Mouse (Mus musculus) cerebellum, postnatal 4 days (tissue): ENCODE data around the gene Tbc1d9b.
A peak's percentile ranks its signal among the peaks of the same experiment; 100 is the strongest.

Experiments
- DNase-seq, 2 experiments: peaks; one replicate each; pipeline ENCODE4 v3.0.0; 2022; ENCODE audit warnings: low spot score in 2 of 2, mixed read lengths in 1 of 2

Tbc1d9b gene

DNA sequence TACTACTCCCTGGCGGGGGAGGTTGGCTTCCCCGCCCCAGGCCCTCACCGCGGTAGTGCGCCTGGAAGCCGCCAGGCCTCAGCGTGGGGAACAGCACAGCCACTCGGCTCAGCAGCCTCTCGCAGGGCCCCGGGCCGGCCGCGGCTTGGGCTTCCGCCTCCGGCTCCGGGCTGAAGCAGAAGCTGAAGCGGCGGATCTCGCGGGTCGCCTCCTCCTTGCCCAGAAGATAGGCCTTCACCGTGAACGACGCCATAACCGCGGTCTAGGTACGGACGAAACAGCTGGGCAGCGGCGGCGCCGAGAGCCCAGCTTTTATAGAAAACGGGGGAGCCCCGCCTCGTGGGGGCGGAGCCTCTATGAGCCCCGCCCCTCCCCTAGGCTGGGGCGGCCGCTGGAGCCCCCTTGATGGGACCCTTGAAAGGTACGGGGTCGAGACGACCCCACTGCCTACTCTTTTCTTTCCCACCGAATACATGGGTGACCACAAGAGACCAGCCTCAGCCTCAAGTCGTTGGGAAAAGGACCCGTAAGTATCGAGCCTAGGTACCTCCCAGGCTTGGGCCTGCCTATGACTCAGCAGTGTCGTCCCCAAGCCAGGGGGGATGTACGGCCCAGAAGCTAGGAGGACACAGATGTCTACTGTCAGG, 79.4 kb downstream of the Tbc1d9b start, which contains the start of the genes Sqstm1 and Mgat4b:
Gene Sqstm1 (minus strand): TSS at position 323 of the 647 bp plus-strand sequence.
Gene Mgat4b (plus strand): TSS at position 386 of the 647 bp plus-strand sequence.
- peak; percentile 68 to 78 for DNase-seq

DNA sequence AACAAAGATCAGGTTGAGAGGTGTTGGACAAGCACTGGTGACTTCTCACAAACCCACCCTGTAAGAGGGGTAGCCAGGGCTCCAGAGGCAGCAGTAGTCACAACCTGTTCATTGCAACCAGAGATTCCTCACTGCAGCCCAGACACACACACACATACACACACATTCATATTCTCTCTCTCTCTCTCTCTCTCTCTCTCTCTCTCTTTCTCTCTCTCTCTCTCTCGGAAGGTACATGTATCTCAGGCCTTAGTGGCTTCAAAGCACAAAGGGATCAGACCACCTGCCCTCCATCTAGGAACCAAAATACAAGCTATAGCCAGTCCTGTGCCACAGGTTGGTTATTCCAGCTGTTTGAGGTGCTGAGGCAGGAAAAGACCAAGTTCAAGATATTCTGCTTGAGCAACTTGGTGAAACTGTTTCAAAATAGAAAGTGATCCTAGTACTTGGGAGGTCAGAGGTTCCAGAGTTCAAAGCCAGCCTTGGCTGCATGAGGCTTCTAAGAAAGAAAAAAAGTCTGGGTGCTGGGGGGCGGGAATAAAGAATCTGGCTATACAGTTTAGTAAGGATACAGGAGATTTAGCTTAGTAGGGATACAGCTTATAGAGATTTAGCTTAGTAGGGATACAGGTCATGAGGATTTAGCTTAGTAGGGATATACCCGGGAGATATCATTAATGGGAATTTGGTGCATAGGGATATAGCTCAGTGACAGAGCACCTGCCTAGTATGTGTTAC, 80.3 kb downstream of the Tbc1d9b start:
- no peak for DNase-seq

DNA sequence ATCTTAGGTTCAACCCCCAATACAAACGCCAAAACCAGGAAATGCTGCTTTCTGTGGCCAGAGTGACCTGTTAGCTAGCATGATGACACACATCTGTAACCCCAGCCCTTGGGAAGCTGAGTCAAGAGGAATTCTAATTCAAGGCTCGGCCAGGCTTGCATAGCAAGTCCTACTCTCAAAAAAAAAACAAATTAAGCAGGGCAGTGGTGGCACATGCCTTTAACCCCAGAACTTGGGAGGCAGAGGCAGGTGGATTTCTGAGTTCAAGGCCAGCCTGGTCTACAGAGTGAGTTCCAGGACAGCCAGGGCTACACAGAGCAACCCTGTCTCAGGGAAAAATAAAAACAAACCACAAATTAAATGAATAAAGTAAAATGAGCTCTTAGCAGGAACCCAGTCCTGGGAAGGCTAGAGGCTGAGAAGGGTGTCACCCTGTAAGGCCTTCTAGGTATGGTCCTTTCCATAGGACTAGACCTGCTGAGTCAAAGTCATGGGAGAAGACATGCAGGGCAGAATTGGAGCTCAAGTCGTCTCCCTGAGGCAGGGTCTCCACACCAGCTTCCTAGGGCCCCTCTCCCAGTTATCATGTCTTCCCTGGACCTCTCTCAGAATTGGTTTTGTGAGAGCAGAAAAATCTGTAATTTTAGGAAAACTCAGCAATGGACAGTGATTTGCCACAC, 81.0 kb downstream of the Tbc1d9b start:
- no peak for DNase-seq

DNA sequence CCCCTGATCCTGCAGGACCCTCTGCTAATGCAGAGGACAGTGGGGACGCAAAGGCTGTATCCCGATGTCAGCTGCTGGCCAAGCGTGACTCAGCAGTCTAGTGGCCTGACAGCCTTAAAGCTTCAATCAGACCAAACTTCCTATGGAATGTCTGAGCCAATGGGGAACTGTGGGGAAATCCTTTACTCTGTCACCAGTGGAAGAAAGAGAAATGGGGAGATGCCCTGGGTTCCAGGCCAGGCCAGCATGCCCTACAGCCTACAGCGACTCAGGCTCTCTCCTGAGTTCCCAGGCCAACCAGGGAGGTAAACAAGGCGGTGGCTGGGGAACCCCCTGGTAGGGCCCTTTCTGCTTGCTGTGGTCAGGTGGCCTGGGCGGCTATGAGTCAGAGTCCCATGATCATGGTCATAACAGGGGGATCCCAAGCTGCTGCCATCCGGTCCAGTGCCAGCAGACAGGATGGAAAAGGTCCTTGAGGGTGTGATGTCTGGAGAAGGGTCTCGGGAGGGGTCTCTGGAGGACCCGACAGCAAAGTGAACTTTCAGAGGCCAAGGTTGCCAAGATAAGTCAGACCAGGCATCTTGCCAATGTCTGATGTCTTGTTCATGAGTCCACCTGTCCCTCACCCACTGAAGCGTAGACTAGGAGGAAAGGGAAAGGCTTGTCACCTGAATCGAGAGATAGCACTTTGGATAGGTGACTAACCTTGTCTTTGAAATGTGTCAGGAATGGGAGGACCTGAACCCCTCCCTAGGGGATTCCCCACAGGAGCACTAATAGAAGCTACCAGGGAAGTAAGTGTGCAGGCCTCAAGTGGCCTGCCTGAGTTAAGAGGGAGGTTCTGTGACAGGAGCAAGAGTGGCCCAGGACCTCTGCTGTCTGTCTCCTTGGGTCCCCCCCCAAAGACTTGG, 81.9 kb downstream of the Tbc1d9b start:
- DNase-seq: no peak

DNA sequence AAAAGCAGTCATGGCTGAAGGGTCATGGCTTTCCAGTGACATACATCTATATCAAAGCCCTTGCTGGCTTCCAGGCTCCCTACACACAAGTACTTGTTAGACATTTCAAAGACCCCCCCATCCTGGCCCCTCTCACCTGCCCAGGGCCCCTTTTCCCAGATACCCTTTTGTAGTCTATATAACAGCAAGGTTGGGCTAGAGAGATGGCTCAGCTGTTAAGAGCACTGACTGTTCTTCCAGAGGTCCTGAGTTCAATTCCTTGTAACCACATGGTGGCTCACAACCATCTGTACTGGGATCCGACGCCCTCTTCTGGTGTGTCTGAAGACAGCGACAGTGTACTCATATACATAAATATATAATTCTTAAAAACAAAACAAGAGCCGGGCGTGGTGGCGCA, 83.4 kb downstream of the Tbc1d9b start:
- DNase-seq: no peak

DNA sequence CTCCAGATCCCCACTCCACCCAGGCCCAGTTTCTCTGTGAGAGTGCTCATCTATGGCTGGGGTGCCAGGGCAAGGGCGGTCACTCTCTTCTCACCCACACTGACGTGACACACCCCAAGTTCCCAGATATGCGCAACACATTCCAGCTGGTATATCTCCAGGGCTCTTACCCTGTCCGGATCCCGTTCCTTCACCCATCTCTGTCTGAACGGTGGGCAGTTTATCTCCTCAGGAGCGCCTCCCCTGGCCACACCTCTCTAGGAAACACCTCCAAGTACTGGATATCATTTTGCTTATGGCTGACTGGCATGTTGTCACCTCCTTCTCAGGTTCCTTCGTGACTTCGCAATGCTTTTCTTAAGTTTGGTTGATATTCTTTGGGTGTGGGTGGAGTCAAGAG, 84.4 kb downstream of the Tbc1d9b start:
- no peak for DNase-seq

DNA sequence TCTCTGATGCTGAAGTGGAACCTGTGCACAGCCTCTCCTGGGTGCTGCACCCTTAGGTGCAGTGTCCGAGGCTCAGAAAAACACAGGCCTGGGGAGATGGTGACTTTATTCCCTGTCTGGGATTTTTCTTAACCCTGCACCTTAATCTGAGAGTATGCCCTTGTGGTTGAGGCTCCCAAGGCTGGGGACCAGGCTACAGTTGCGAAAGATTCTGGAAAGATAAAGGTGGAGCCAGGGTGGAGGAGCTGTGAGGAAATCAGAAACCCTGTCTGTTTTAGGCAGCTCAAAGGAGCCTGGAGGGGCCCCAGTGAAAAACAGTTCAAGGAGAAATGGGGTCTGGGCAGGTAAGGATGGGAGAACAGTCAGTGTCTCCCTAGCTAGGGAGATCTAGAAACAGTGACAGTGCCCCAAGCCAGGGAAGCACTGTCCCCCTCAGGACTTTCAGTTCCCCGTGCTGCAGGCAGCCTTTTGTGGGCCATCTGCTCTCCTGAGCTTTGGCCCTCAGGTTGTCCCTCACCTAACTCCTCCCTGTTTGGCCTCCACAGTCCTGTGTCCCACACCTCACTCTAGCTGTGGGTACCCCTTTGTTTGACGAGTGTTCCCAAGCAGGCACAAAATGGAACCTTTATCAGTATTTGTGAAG, 85.6 kb downstream of the Tbc1d9b start:
- DNase-seq: no peak

DNA sequence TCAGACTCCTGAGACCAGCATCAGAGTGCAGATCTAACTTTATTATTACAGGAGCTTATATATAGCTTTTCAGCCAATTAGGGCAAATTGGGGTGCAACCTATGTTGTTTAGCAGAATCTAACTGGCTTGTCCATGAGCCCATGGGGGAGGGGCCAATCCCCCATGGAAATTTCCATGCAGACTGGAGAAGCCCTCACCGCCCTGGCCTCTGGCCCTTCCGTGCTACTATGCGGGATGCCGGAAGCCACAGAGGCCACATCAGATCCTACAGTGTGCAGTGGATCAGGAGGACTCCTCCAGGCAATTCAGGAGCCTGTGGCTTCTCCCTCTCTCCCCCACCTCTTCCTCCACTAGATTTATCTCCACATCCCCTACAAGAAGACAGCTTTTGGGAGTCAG, 86.6 kb downstream of the Tbc1d9b start:
- DNase-seq: no peak

DNA sequence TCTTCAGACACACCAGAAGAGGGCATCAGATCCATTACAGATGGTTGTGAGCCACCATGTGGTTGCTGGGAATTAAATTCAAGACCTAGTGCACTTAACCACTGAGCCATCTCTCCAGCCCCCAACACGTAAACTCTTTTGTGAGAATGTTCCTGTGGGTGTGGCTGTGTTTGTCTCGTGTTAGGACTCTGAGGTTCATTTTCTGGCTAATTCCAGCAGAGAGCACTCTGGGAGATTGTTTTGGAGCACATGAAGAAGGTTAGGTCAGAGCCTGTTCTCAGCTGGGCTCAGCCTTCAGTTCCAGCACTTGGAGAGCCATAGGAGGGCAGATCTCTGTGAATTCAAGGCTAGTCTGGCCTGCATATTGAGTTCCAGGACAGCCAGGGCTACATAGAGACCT, 88.6 kb downstream of the Tbc1d9b start:
- DNase-seq: no peak
